Comparison of ENCODE assay signal across 11 mouse cellular contexts in genomic region chr10:78520260-78521005, GRCm38 (mm10). TPM values are rescaled to one million over a fixed set of nuclear protein-coding genes. Genes with fewer than 3 reads are reported as not detected.
A peak's percentile ranks its signal among the peaks of the same experiment; 100 is the strongest.
DNase-seq lines count a peak whose midpoint lies in the region; ATAC-seq and TF ChIP-seq lines count a peak whose summit lies in the region.
"Had no signal": no experiment of that assay in that cellular context is flagged by ENCODE, and none has a peak within 500 bp of the region (broad histone marks: within the 10 kb centered on the region; RNA-seq: fewer than 3 reads in every experiment).

No protein-coding gene starts in this region.

- 42% methylated on average over 17 of the region's 17 CpGs for WGBS in heart, postnatal 0 days
- 47% methylated on average over 17 of the region's 17 CpGs for WGBS in heart, embryonic 12.5 days

- H3K4me2 ChIP-seq in heart, postnatal 0 days (ENCODE audit: low read depth, low read length) = no peak overlapping the region
- H3K4me2 ChIP-seq in heart, embryonic 12.5 days = no peak overlapping the region
- H3K4me2 ChIP-seq: embryonic facial prominence, embryonic 12.5 days; liver, embryonic 13.5 days had no signal

- no peak overlapping the region for H3K9ac ChIP-seq in heart, postnatal 0 days (replicated peaks; ENCODE audit: low read depth, low read length)
- no peak overlapping the region for H3K9ac ChIP-seq in heart, embryonic 12.5 days
- H3K9ac ChIP-seq: embryonic facial prominence, embryonic 12.5 days; liver, embryonic 13.5 days had no signal

- peak; percentile 59 for TF ChIP-seq CTCF in heart, postnatal 0 days (IDR thresholded peaks at IDR 0.05; ENCODE audit: low read depth)
- TF ChIP-seq CTCF in Patski (IDR thresholded peaks at IDR 0.05) = peak; percentile 66

- POLR2A ChIA-PET in Patski (lab: Charles Lee) = no interaction called here

- TF ChIP-seq EP300 in heart, postnatal 0 days (IDR thresholded peaks at IDR 0.05; ENCODE audit: low read depth) = no peak

- H3K36me3 ChIP-seq in heart, postnatal 0 days (replicated peaks; ENCODE audit: control insufficient read depth, insufficient read depth, low read length) = no peaks in the 10 kb centered on the region
- H3K36me3 ChIP-seq in heart, embryonic 12.5 days = no peaks in the 10 kb centered on the region
- H3K36me3 ChIP-seq: embryonic facial prominence, embryonic 12.5 days; liver, embryonic 13.5 days had no signal

- H3K9me3 ChIP-seq in heart, postnatal 0 days (replicated peaks; ENCODE audit: control insufficient read depth, low read length) = no peaks in the 10 kb centered on the region
- no peaks in the 10 kb centered on the region; the same call in 1 of the 2 replicates for H3K9me3 ChIP-seq in heart, embryonic 12.5 days (replicated peaks)
- H3K9me3 ChIP-seq: embryonic facial prominence, embryonic 12.5 days; liver, embryonic 13.5 days had no signal

- CTCF ChIA-PET in Patski (lab: Charles Lee) = no interaction called here

- H3K4me1 ChIP-seq in heart, postnatal 0 days (ENCODE audit: control insufficient read depth, insufficient read depth) = no peaks in the 10 kb centered on the region
- H3K4me1 ChIP-seq in heart, embryonic 12.5 days (replicated peaks) = no peaks in the 10 kb centered on the region
- H3K4me1 ChIP-seq: embryonic facial prominence, embryonic 12.5 days; liver, embryonic 13.5 days had no signal

- in situ Hi-C loops in Patski (cut with MboI; ENCODE audit: low pct_unique_long_range_greater_than_20kb) = loop anchor here (10.0 kb wide), 2 partner anchors 84 to 224 kb away; no protein-coding TSS in a partner anchor

- no peaks in the 10 kb centered on the region for H3K27me3 ChIP-seq in heart, postnatal 0 days (ENCODE audit: control insufficient read depth, insufficient read depth, low read length)
- H3K27me3 ChIP-seq in heart, embryonic 12.5 days (replicated peaks) = 0 out of 2 replicates have a peak, but pooled peaks cover 4% of the 10 kb centered on the region
- peaks cover 8% of the 10 kb centered on the region for H3K27me3 ChIP-seq in Patski
- H3K27me3 ChIP-seq: embryonic facial prominence, embryonic 12.5 days; liver, embryonic 13.5 days had no signal

- peak; percentile 13 for DNase-seq in heart, postnatal 0 days (ENCODE audit: low spot score)
- DNase-seq in A20 (ENCODE audit: low read depth, low spot score) (peak; percentile 60), Patski (ENCODE audit: low read depth, low spot score) (no peak)
- DNase-seq in gonadal fat pad, adult 2 months (ENCODE audit: low read depth) = peak; percentile 4
- DNase-seq in thymus, postnatal 0 days (ENCODE audit: low spot score) = peak; percentile 63
- no peak for DNase-seq in heart, adult 11 months
- DNase-seq in heart, adult 9 months (ENCODE audit: low spot score in 2 of 2) = no peak
- DNase-seq: liver, embryonic 13.5 days had no signal

- H3K27ac ChIP-seq in heart, postnatal 0 days (ENCODE audit: low read depth) = no peak overlapping the region
- no peak overlapping the region for H3K27ac ChIP-seq in heart, embryonic 12.5 days (ENCODE audit: poor library complexity, severe bottlenecking)
- H3K27ac ChIP-seq: embryonic facial prominence, embryonic 12.5 days; liver, embryonic 13.5 days had no signal

- no peak for ATAC-seq in heart, postnatal 0 days (ENCODE audit: insufficient read depth, low read depth)
- ATAC-seq in heart, embryonic 12.5 days (ENCODE audit: insufficient number of reproducible peaks, low FRiP score) = no peak
- no peak for ATAC-seq in Patski

- H3K4me3 ChIP-seq in heart, postnatal 0 days (ENCODE audit: low read depth, low read length) = no peak overlapping the region
- no peak overlapping the region for H3K4me3 ChIP-seq in heart, embryonic 12.5 days
- H3K4me3 ChIP-seq: embryonic facial prominence, embryonic 12.5 days; liver, embryonic 13.5 days had no signal

RNA-seq across cellular contexts. Expression of gene Olfr1358, which starts 3.2 kb away (rescaled TPM):
- not detected in 2 replicates for total RNA-seq in heart, postnatal 0 days (2014; rRNA removed; ENCODE audit: low replicate concordance)
- not detected in 2 replicates for polyA plus RNA-seq in heart, postnatal 0 days (2015; fragmentation: Nextera tagmentation; extraction: Ambion mirVana)
- polyA plus RNA-seq in heart, embryonic 12.5 days (2016; fragmentation: Nextera tagmentation; extraction: Ambion mirVana) = not detected in 2 replicates
- polyA plus RNA-seq in Patski (2021) = not detected
- polyA plus RNA-seq in gonadal fat pad, adult 2 months (2012; rRNA removed) = 0.11 TPM in 1 of 2 replicates, not detected in the other
- polyA plus RNA-seq in thymus, postnatal 0 days (2015; fragmentation: Nextera tagmentation; extraction: Ambion mirVana) = not detected in 2 replicates
- polyA plus RNA-seq: embryonic facial prominence, embryonic 12.5 days; liver, embryonic 13.5 days; stomach, embryonic 14.5 days had no signal

RNA-seq across cellular contexts. Expression of gene Ilvbl, which starts 53.7 kb away (rescaled TPM):
- total RNA-seq in heart, postnatal 0 days (2014; rRNA removed; ENCODE audit: low replicate concordance) = 58.4 and 62.1 TPM in 2 replicates
- 72.2 and 73.7 TPM in 2 replicates for polyA plus RNA-seq in heart, postnatal 0 days (2015; fragmentation: Nextera tagmentation; extraction: Ambion mirVana)
- polyA plus RNA-seq in heart, embryonic 12.5 days (2016; fragmentation: Nextera tagmentation; extraction: Ambion mirVana) = 46.5 and 47.6 TPM in 2 replicates
- 132 TPM for polyA plus RNA-seq in Patski (2021)
- 57.2 and 63.0 TPM in 2 replicates for polyA plus RNA-seq in gonadal fat pad, adult 2 months (2012; rRNA removed)
- polyA plus RNA-seq in thymus, postnatal 0 days (2015; fragmentation: Nextera tagmentation; extraction: Ambion mirVana) = 300 and 352 TPM in 2 replicates

RNA-seq across cellular contexts. Expression of gene Pdxk, which starts 55.7 kb away (rescaled TPM):
- total RNA-seq in heart, postnatal 0 days (2014; rRNA removed; ENCODE audit: low replicate concordance) = 3.7 and 4.5 TPM in 2 replicates
- polyA plus RNA-seq in heart, postnatal 0 days (2015; fragmentation: Nextera tagmentation; extraction: Ambion mirVana) = 3.8 and 4.6 TPM in 2 replicates
- 5.4 and 5.5 TPM in 2 replicates for polyA plus RNA-seq in heart, embryonic 12.5 days (2016; fragmentation: Nextera tagmentation; extraction: Ambion mirVana)
- 24.8 TPM for polyA plus RNA-seq in Patski (2021)
- polyA plus RNA-seq in gonadal fat pad, adult 2 months (2012; rRNA removed) = 55.9 and 68.6 TPM in 2 replicates
- 16.4 and 17.9 TPM in 2 replicates for polyA plus RNA-seq in thymus, postnatal 0 days (2015; fragmentation: Nextera tagmentation; extraction: Ambion mirVana)

Comparison
In these comparisons a context has a peak if more than half of its experiments do, and no peak if none do; other contexts are left out.
1. DNase-seq: peak in heart, postnatal 0 days (single experiment), A20 (single experiment), gonadal fat pad, adult 2 months (single experiment) and thymus, postnatal 0 days (single experiment); none in Patski (single experiment), heart, adult 11 months (single experiment) and heart, adult 9 months (0 of 2).